Mouse (Mus musculus): Measurements from ENCODE around the gene Zfp654. TPM values are rescaled to one million over a fixed set of nuclear protein-coding genes. Genes with fewer than 3 reads are reported as not detected.

Zfp654 gene
- total and polyA plus RNA-seq, 2 experiments from 2014 or later: 2.6 to 13.8 TPM

DNA sequence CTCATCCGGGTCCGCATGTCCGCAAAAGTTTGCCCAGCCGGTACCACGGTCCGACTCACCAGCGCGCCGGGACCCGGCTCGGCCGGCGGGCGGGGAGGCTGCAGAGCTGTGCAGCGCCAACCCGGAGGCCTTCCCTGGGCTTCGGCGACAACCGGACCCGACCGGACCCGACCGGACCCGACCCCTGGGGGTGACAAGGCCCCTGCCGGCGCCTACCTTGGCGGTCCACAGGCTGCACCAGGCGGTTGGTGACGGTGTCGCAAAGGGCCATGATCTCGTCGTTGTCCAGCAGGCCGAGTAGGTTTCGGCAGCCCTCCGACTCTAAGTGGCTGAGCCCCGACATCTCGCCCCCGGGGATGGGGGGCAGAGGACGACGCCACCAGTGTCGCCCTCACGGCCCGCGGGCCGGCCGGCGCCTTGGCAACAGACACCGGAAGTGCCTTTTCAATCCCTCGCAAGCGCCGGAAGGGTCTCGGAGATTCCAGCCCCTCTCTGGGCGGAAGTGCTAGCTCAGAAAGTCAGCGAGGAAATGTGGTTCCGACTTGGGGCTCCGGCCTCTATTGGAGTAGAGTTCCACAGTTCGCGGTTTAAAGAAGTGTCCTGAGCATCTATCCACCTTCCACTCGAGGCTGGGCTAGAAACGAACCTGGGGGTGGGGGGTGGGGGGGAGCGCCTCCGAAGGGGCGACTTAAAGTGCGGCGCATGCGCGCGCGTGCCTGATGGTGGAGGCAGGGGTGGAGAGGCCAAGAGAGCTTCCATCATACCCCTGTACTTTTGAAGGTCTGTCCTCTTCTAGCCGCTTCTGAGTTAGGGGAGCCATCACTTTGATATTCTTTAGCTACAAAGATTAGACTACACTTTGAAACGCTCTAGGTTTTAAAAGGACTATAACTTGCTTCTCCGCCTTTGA lies 80.7 kb downstream of the Zfp654 start, which contains the start of gene 4930453N24Rik:
4930453N24Rik (minus strand) TSS at position 641 of the 910 bp plus-strand sequence.
- DNase-seq (peak; percentile 94), ATAC-seq (peak; percentile 98)
- peak within 1 kb of the TSS; percentile 73 for H3K4me3 ChIP-seq (ENCODE audit: low read depth, low read length)
- H3K4me1 ChIP-seq (ENCODE audit: insufficient read depth): 0 out of 2 replicates have a peak, but pooled peaks cover 6% of the 10 kb centered on the region
- peak within 1 kb of the TSS; percentile 90 for H3K27ac ChIP-seq (ENCODE audit: low read depth, low read length)
- H3K36me3 ChIP-seq (ENCODE audit: insufficient read depth): peaks cover 4% of the 10 kb centered on the region; the same call in 1 of the 2 replicates
- no peaks in the 10 kb centered on the region for H3K9me3 ChIP-seq (ENCODE audit: low read length)
- TF ChIP-seq CTCF (IDR thresholded peaks at IDR 0.05; ENCODE audit: low read depth): peak; percentile 16; the same call in 1 of the 2 replicates
- H3K27me3 ChIP-seq (ENCODE audit: insufficient read depth, low read length): no peaks in the 10 kb centered on the region
- peak within 1 kb of the TSS; percentile 90 for H3K9ac ChIP-seq
- WGBS: 3% methylated on average over 71 of the region's 72 CpGs
- peak within 1 kb of the TSS; percentile 55 for H3K4me2 ChIP-seq (ENCODE audit: low read depth)

DNA sequence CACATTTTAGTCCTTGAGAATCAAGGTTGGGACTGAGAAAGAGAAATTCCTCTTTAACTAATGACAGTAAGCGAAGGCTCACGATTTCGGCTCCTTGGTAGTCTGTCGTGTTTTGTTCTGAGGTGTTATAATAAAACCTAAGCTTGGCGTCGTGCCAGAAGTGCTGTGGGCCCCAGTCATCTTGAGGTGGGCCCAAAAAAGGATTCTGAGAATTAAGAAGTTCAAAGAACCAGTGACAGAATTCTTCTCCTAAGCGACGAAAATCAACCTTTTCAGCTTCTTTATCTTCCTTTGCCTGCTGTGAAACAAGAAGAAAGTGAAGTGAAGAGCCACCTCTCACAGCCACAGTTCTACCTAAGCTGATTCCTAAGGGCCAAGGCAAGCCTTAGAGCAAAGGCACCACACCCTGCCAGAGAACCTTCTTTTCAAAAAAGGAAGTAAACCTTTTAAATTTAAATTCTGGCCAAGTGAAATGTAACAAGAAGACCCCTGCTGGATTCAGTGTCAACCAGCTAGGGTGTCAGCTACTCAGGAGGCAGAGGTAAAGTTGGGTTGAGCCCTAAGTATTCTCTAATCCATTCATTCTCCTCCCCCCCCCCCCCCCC lies 84.7 kb downstream of the Zfp654 start:
- no peak overlapping the region for H3K27ac ChIP-seq (ENCODE audit: low read depth, low read length)
- 88% methylated on average over 8 of the region's 8 CpGs for WGBS
- no peak overlapping the region for H3K4me3 ChIP-seq (ENCODE audit: low read depth, low read length)
- no peak overlapping the region for H3K4me2 ChIP-seq (ENCODE audit: low read depth)
- ATAC-seq (no peak), DNase-seq (no peak)
- H3K27me3 ChIP-seq (ENCODE audit: insufficient read depth, low read length): no peaks in the 10 kb centered on the region
- H3K4me1 ChIP-seq (ENCODE audit: insufficient read depth): 0 out of 2 replicates have a peak, but pooled peaks cover 6% of the 10 kb centered on the region
- no peaks in the 10 kb centered on the region for H3K9me3 ChIP-seq (ENCODE audit: low read length)
- no peak for TF ChIP-seq CTCF (IDR thresholded peaks at IDR 0.05; ENCODE audit: low read depth)
- peaks cover 15% of the 10 kb centered on the region for H3K36me3 ChIP-seq (ENCODE audit: insufficient read depth)
- H3K9ac ChIP-seq: no peak overlapping the region

DNA sequence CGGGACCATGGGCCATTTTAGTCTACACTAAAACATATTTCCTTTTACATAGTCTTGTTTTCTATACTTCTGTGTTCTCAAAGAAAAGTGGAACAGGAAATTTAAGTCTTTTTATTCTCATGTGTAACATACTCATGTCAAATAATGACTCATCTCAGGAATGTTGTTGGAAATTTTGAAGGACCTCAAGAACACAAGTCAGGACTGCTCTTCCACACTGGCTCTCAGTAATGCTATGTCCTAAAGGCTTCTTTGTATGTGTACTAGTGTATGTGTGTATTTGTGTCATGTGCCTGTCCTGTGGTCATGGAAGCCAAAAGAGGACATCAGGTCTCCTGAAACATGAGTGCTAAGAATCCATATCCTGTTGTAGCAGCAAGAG lies 92.2 kb downstream of the Zfp654 start:
- peaks cover 10% of the 10 kb centered on the region for H3K36me3 ChIP-seq (ENCODE audit: insufficient read depth)
- H3K4me3 ChIP-seq (ENCODE audit: low read depth, low read length): no peak overlapping the region
- no peaks in the 10 kb centered on the region for H3K27me3 ChIP-seq (ENCODE audit: insufficient read depth, low read length)
- no peak overlapping the region for H3K27ac ChIP-seq (ENCODE audit: low read depth, low read length)
- H3K9me3 ChIP-seq (ENCODE audit: low read length): no peaks in the 10 kb centered on the region
- DNase-seq: no peak
- WGBS: 89% methylated on average over 1 of the region's 1 CpGs
- ATAC-seq: no peak
- no peak overlapping the region for H3K9ac ChIP-seq
- H3K4me1 ChIP-seq (ENCODE audit: insufficient read depth): no peaks in the 10 kb centered on the region
- H3K4me2 ChIP-seq (ENCODE audit: low read depth): no peak overlapping the region
- TF ChIP-seq CTCF (IDR thresholded peaks at IDR 0.05; ENCODE audit: low read depth): no peak

DNA sequence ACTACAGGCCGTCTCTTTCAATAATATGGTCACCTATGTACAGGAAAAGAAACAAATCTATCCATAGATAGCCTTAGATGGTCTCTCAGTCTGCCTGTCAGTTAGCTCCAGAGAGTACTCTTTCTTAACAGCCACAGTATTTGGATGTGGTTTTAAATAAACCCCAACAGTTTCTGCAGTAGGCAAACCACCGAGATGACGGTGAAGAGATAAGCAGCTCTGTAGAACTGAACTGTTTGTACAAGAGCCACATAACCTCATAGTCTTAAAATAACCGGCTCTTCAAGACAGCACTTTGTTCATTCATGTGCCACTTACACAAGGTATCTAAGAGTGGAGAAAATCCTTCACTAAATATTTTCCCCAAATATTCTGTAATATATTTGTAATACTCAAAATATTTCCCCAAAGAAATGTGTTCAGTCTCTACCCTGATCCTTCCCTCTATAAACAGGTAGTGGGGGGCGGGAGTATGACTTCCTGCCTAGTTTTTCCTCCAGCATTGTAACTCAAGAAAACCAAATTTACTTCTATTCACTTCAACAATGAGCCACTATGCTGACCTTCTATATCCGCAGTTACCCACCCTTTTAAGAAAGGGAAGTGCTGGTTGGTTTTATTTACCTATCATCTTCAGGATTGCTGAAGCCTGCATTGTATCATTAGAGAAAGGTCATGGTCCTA lies 92.7 kb downstream of the Zfp654 start:
- Histone ChIP-seq H3K4me1 (ENCODE audit: insufficient read depth) (no peaks in the 10 kb centered on the region), H3K4me2 (ENCODE audit: low read depth) (no peak overlapping the region), H3K27ac (ENCODE audit: low read depth, low read length) (no peak overlapping the region), H3K36me3 (ENCODE audit: insufficient read depth) (peaks cover 8% of the 10 kb centered on the region; the same call in 1 of the 2 replicates), H3K27me3 (ENCODE audit: insufficient read depth, low read length) (no peaks in the 10 kb centered on the region), H3K4me3 (ENCODE audit: low read depth, low read length) (no peak overlapping the region), H3K9ac (no peak overlapping the region), H3K9me3 (ENCODE audit: low read length) (no peaks in the 10 kb centered on the region)
- no peak for TF ChIP-seq CTCF (IDR thresholded peaks at IDR 0.05; ENCODE audit: low read depth)
- ATAC-seq (no peak), DNase-seq (no peak)
- WGBS: 88% methylated on average over 6 of the region's 6 CpGs

DNA sequence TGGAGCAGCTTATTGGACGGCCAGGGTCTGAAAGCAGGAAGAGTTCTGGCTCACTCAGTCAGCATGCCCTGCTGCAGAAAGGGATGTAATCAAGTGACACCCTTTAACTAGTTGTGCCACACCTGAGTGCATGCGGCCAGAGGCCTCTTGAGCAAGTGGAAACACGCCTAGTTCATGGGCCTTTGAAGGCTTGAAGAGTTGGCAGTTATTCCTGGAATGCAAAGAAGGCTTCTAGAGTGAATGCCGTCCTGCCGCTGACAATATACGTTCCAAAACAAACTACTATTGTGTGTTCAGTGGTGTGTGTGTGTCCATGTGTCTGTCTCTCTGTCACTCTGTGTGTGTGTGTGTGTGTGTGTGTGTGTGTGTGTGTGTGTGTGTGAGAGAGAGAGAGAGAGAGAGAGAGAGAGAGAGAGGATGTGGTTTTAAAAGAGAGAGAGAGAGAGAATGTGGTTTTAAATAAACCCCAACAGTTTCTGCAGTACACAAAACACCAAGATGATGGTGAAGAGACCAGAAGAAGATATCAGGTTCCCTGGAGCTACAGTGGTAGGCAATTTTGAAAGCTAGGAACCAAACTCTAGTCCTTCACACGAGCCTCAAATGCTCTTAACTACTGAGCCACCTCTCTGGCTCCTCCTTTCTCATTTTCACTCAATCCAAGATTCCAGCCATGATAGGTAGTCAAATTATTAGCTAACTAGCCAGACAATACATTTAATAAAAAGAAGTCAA lies 93.6 kb downstream of the Zfp654 start:
- Histone ChIP-seq H3K9ac (no peak overlapping the region), H3K36me3 (ENCODE audit: insufficient read depth) (peaks cover under 1% of the 10 kb centered on the region; the same call in 1 of the 2 replicates), H3K27me3 (ENCODE audit: insufficient read depth, low read length) (no peaks in the 10 kb centered on the region), H3K9me3 (ENCODE audit: low read length) (no peaks in the 10 kb centered on the region), H3K4me1 (ENCODE audit: insufficient read depth) (no peaks in the 10 kb centered on the region), H3K27ac (ENCODE audit: low read depth, low read length) (no peak overlapping the region), H3K4me3 (ENCODE audit: low read depth, low read length) (no peak overlapping the region), H3K4me2 (ENCODE audit: low read depth) (no peak overlapping the region)
- DNase-seq (no peak), ATAC-seq (no peak)
- 93% methylated on average over 7 of the region's 7 CpGs for WGBS
- no peak for TF ChIP-seq CTCF (IDR thresholded peaks at IDR 0.05; ENCODE audit: low read depth)

DNA sequence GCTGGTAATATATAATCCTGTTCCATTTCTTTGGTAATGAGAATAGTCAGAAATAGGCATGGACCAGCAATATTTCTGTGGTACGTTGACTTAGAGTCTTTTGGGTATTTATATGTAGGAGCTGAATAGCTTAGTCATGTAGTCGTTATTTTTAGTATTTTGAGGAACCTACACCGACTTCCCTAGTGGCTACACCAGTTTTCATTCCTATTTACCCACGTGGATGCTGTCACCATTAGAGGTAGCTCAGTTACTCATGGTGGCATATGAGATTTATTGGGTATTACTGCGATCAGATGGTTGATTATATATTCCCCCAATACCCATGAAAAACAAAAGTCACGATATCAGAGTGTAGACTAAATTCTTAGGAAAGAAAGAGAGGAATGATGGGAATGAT lies 95.1 kb downstream of the Zfp654 start:
- ATAC-seq: no peak
- 85% methylated on average over 6 of the region's 6 CpGs for WGBS

More for the DNA sequence above, 95.1 kb downstream of the Zfp654 start:
- Histone ChIP-seq H3K4me2 (ENCODE audit: low read depth) (no peak overlapping the region), H3K27ac (ENCODE audit: low read depth, low read length) (no peak overlapping the region), H3K9me3 (ENCODE audit: low read length) (no peaks in the 10 kb centered on the region), H3K27me3 (ENCODE audit: insufficient read depth, low read length) (no peaks in the 10 kb centered on the region), H3K4me1 (ENCODE audit: insufficient read depth) (no peaks in the 10 kb centered on the region), H3K36me3 (ENCODE audit: insufficient read depth) (no peaks in the 10 kb centered on the region), H3K4me3 (ENCODE audit: low read depth, low read length) (no peak overlapping the region), H3K9ac (no peak overlapping the region)
- TF ChIP-seq CTCF (IDR thresholded peaks at IDR 0.05; ENCODE audit: low read depth): no peak
- no peak for DNase-seq
